28 mouse cellular contexts compared by ENCODE assay signal in the genomic region with DNA sequence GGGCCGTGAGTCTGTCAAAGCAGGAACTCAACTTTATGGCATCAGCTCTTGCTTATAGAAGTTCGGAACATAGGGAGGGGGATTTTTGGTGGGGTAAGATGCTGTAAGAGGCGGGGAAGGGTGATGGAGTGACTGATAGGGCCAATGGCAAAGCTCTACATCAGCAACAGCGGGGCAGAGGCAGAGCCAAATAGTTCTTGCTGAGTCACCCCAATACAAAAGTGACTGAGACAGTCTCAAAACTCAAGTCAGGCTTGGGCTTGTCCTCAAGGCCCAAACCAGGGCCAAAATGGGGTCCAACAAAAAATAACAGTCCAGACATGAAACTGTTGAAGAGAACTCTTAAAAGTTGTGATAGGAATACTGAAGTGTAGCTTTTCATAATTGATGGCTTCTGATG. TPM values are rescaled to one million over a fixed set of nuclear protein-coding genes. Genes with fewer than 3 reads are reported as not detected.
DNase-seq lines count a peak whose midpoint lies in the region; ATAC-seq and TF ChIP-seq lines count a peak whose summit lies in the region.
"Had no signal": no experiment of that assay in that cellular context is flagged by ENCODE, and none has a peak within 500 bp of the region (broad histone marks: within the 10 kb centered on the region; RNA-seq: fewer than 3 reads in every experiment).

No protein-coding gene starts in this region.

- no peak for DNase-seq in liver, embryonic 11.5 days (ENCODE audit: low spot score)
- DNase-seq in ES-E14 (ENCODE audit: low read depth, low spot score) (no peak), R1 (ENCODE audit: low read depth, low spot score) (peak; percentile 43)
- DNase-seq in left cerebral cortex, postnatal 14 days (ENCODE audit: low spot score in 2 of 2): no peak
- no peak for DNase-seq in adrenal gland, adult 18-20 months (ENCODE audit: low spot score in 2 of 2)
- DNase-seq: adrenal gland, adult 8-10 months; adrenal gland, postnatal 25 days; cerebellum, adult 18-20 months; cerebellum, adult 9-10 months; cerebellum, postnatal 14 days; gastrocnemius, adult 2 months; gastrocnemius, postnatal 14 days; heart, adult 11 months; heart, postnatal 14 days; heart, postnatal 4 days; kidney, adult 2 months had no signal

- 77% methylated on average over 4 of the region's 4 CpGs for WGBS in liver, embryonic 12.5 days (ENCODE audit: insufficient replicate concordance)
- WGBS in liver, embryonic 11.5 days: 90% methylated on average over 4 of the region's 4 CpGs

- no peaks in the 10 kb centered on the region for H3K36me3 ChIP-seq in liver, embryonic 12.5 days
- H3K36me3 ChIP-seq in liver, embryonic 11.5 days (ENCODE audit: control insufficient read depth, insufficient read depth, low read length): no peaks in the 10 kb centered on the region
- no peaks in the 10 kb centered on the region; the same call in 1 of the 2 replicates for H3K36me3 ChIP-seq in ES-E14 (ENCODE audit: control insufficient read depth, insufficient read depth, low read length, poor library complexity, severe bottlenecking)

- no peak overlapping the region for H3K27ac ChIP-seq in liver, embryonic 12.5 days
- no peak overlapping the region for H3K27ac ChIP-seq in liver, embryonic 11.5 days (ENCODE audit: low read depth, low read length)
- no peak overlapping the region for H3K27ac ChIP-seq in ES-E14 (ENCODE audit: insufficient read depth, low read depth, low read length, poor library complexity, severe bottlenecking)
- H3K27ac ChIP-seq: forebrain, embryonic 10.5 days; forebrain, embryonic 13.5 days; gastrocnemius, adult 2 months; heart, embryonic 13.5 days; hindbrain, embryonic 14.5 days; hindbrain, postnatal 0 days had no signal

- intact Hi-C loops in left cerebral cortex, postnatal 14 days (cut with DNase I): no loop called here

- peaks cover 23% of the 10 kb centered on the region for H3K4me1 ChIP-seq in liver, embryonic 12.5 days
- no peaks in the 10 kb centered on the region for H3K4me1 ChIP-seq in liver, embryonic 11.5 days (replicated peaks; ENCODE audit: control insufficient read depth, insufficient read depth, low read length)
- peaks cover 2 to 6% of the 10 kb centered on the region in 2 experiments; a peak in 2 of 4 replicates for H3K4me1 ChIP-seq in ES-E14 (ENCODE audit: control insufficient read depth in 2 of 2, insufficient read depth in 2 of 2, low read length in 2 of 2, poor library complexity in 1 of 2)

- H3K27me3 ChIP-seq in liver, embryonic 12.5 days (replicated peaks): no peaks in the 10 kb centered on the region
- H3K27me3 ChIP-seq in liver, embryonic 11.5 days (replicated peaks; ENCODE audit: control insufficient read depth, insufficient read depth, low read length): no peaks in the 10 kb centered on the region
- H3K27me3 ChIP-seq: forebrain, embryonic 13.5 days; heart, embryonic 13.5 days; Patski had no signal

- in situ Hi-C loops in ES-E14 (cut with MboI; ENCODE audit: low sequenced_read_pairs in 2 of 2, unreplicated experiment in 2 of 2): no loop called here

- H3K4me3 ChIP-seq in liver, embryonic 12.5 days: no peak overlapping the region
- H3K4me3 ChIP-seq in liver, embryonic 11.5 days (ENCODE audit: low read depth, low read length): no peak overlapping the region
- no peak overlapping the region for H3K4me3 ChIP-seq in ES-E14 (ENCODE audit: insufficient read depth in 1 of 2, low read depth in 1 of 2, low read length in 2 of 2, poor library complexity in 1 of 2, severe bottlenecking in 1 of 2)
- H3K4me3 ChIP-seq: forebrain, embryonic 10.5 days; forebrain, embryonic 13.5 days; gastrocnemius, adult 2 months; heart, embryonic 13.5 days had no signal

- ATAC-seq in liver, embryonic 12.5 days: peak; percentile 40
- ATAC-seq in liver, embryonic 11.5 days (replicated peaks; ENCODE audit: low FRiP score): no peak
- ATAC-seq in frontal cortex, adult (ENCODE audit: low TSS enrichment): no peak
- ATAC-seq: CD4-positive, CD25-positive, alpha-beta regulatory T cell, adult 4 months; forebrain, embryonic 13.5 days; forebrain, embryonic 16.5 days; hindbrain, postnatal 0 days; inflammation-experienced regulatory T-cells, adult 6 months; intestine, embryonic 16.5 days; Patski had no signal

- H3K9me3 ChIP-seq in liver, embryonic 12.5 days (replicated peaks): no peaks in the 10 kb centered on the region
- H3K9me3 ChIP-seq in liver, embryonic 11.5 days (ENCODE audit: control insufficient read depth, low read length): no peaks in the 10 kb centered on the region
- no peaks in the 10 kb centered on the region for H3K9me3 ChIP-seq in ES-E14 (ENCODE audit: control insufficient read depth, insufficient read depth, low read depth, low read length)
- H3K9me3 ChIP-seq: forebrain, embryonic 10.5 days; forebrain, embryonic 13.5 days; heart, embryonic 13.5 days had no signal

- H3K4me2 ChIP-seq in liver, embryonic 12.5 days: no peak overlapping the region
- no peak overlapping the region for H3K4me2 ChIP-seq in liver, embryonic 11.5 days
- H3K4me2 ChIP-seq: forebrain, embryonic 13.5 days; heart, embryonic 13.5 days; hindbrain, embryonic 14.5 days had no signal

- no peak overlapping the region for H3K9ac ChIP-seq in liver, embryonic 12.5 days
- no peak overlapping the region for H3K9ac ChIP-seq in liver, embryonic 11.5 days (ENCODE audit: low read depth, low read length)
- no peak overlapping the region for H3K9ac ChIP-seq in ES-E14 (ENCODE audit: insufficient read depth, low read depth, low read length, poor library complexity, severe bottlenecking)
- H3K9ac ChIP-seq: forebrain, embryonic 13.5 days; heart, embryonic 13.5 days; hindbrain, embryonic 14.5 days had no signal

TF ChIP-seq in ES-E14, 5 proteins besides CTCF, POLR2A, EP300 and RAD21:
- no peak for TF ChIP-seq HCFC1 (IDR thresholded peaks at IDR 0.05; ENCODE audit: borderline replicate concordance, insufficient read depth, low read length)
- peak; percentile 88 for TF ChIP-seq MAFK (IDR thresholded peaks at IDR 0.05; ENCODE audit: insufficient read depth, low read depth, low read length)
- TF ChIP-seq CHD2 (IDR thresholded peaks at IDR 0.05; ENCODE audit: low read depth, low read length): no peak
- no peak for TF ChIP-seq ZNF384 (IDR thresholded peaks at IDR 0.05; ENCODE audit: low read depth, low read length)
- peak; percentile 79 for TF ChIP-seq ZC3H11A (IDR thresholded peaks at IDR 0.05; ENCODE audit: borderline replicate concordance, low read depth, low read length)

RNA-seq across cellular contexts. Expression of a gene that starts 30.9 kb away (rescaled TPM):
- polyA plus RNA-seq in liver, embryonic 12.5 days (2016; fragmentation: Nextera tagmentation; extraction: Ambion mirVana): 6.7 and 6.8 TPM in 2 replicates
- polyA plus RNA-seq in liver, embryonic 11.5 days (2014; fragmentation: Nextera tagmentation; extraction: Ambion mirVana): 8.5 and 10.8 TPM in 2 replicates
- 14.3 and 14.6 TPM in 2 replicates for total RNA-seq in ES-E14 (2012; rRNA removed)
- total RNA-seq in left cerebral cortex, postnatal 14 days (2021): 10 to 100 TPM; 19.1 to 19.3 TPM
- 10 to 100 TPM; 20.3 to 21.0 TPM for total RNA-seq in adrenal gland, adult 18-20 months (2021)

RNA-seq across cellular contexts. Expression of a gene that starts 40.2 kb away (rescaled TPM):
- 0.50 and 0.94 TPM in 2 replicates for polyA plus RNA-seq in liver, embryonic 12.5 days (2016; fragmentation: Nextera tagmentation; extraction: Ambion mirVana)
- 0.70 and 0.88 TPM in 2 replicates for polyA plus RNA-seq in liver, embryonic 11.5 days (2014; fragmentation: Nextera tagmentation; extraction: Ambion mirVana)
- total RNA-seq in ES-E14 (2012; rRNA removed): 4.3 and 8.4 TPM in 2 replicates
- total RNA-seq in left cerebral cortex, postnatal 14 days (2021): 1 to 10 TPM; 8.0 to 9.3 TPM
- 1 to 10 TPM in 1 of 2 experiments, under 1 TPM in 1; 0.67 to 1.2 TPM for total RNA-seq in adrenal gland, adult 18-20 months (2021)
